Mouse (Mus musculus): Measurements from ENCODE around the gene Creld2.
"Not testable (repeated sequence)": the region's sequence is repeated elsewhere in the genome, so short reads cannot be mapped to it uniquely, and the experiment has no call there.

DNA sequence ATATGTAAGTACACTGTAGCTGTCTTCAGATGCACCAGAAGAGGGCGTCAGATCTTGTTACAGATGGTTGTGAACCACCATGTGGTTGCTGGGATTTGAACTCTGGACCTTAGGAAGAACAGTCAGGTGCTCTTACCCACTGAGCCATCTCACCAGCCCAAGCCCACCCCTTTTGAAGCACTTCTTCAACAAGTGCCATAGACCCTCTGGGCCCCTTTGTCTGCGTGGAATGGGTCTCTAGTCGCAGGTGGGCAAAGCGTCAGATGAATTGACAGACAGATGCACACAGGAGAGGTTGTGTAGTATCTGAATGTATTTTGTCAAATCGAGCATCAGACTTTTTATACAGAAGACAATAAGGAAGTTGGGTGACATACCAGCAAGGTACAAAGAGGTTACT lies 24.7 kb upstream of the Creld2 start:
- not testable (repeated sequence) for TF ChIP-seq CTCF (IDR thresholded peaks at IDR 0.05; ENCODE audit: control insufficient read depth, insufficient read depth, insufficient replicate concordance, low read depth, low read length); POLR2A (IDR thresholded peaks at IDR 0.05; ENCODE audit: control insufficient read depth, low read depth, low read length)

Measured in testis, adult 2 months (tissue).